Comparison of ENCODE assay signal across 8 mouse cellular contexts in genomic region chr10:13966830-13967450, GRCm38 (mm10). TPM values are rescaled to one million over a fixed set of nuclear protein-coding genes. Genes with fewer than 3 reads are reported as not detected.
DNase-seq lines count a peak whose midpoint lies in the region; ATAC-seq and TF ChIP-seq lines count a peak whose summit lies in the region.

No protein-coding gene starts in this region.

- peak overlapping the region; percentile 98 for H3K27ac ChIP-seq in bone marrow, adult 2 months (ENCODE audit: control insufficient read depth, insufficient read depth, low read depth, low read length, poor library complexity)
- H3K27ac ChIP-seq in forebrain, embryonic 13.5 days, result peak overlapping the region; percentile 97
- peak overlapping the region; percentile 90 for H3K27ac ChIP-seq in liver, postnatal 0 days (ENCODE audit: low read depth)

- peak overlapping the region; percentile 100 for H3K4me2 ChIP-seq in forebrain, embryonic 13.5 days
- H3K4me2 ChIP-seq in liver, postnatal 0 days (ENCODE audit: low read depth, low read length), result peak overlapping the region; percentile 92

- no peaks in the 10 kb centered on the region for H3K36me3 ChIP-seq in forebrain, embryonic 13.5 days (ENCODE audit: poor library complexity, severe bottlenecking)
- H3K36me3 ChIP-seq in liver, postnatal 0 days (replicated peaks; ENCODE audit: insufficient read depth, low read length), result no peaks in the 10 kb centered on the region

- ATAC-seq in CD4-positive, CD25-positive, alpha-beta regulatory T cell, adult 4 months, result peak; percentile 17
- ATAC-seq in forebrain, embryonic 13.5 days, result peak; percentile 61
- ATAC-seq in liver, postnatal 0 days, result peak; percentile 20

- no peaks in the 10 kb centered on the region; the same call in 1 of the 2 replicates for H3K4me1 ChIP-seq in bone marrow, adult 2 months (ENCODE audit: control insufficient read depth, insufficient read depth, low read length)
- peaks cover 16% of the 10 kb centered on the region for H3K4me1 ChIP-seq in forebrain, embryonic 13.5 days
- H3K4me1 ChIP-seq in liver, postnatal 0 days (ENCODE audit: insufficient read depth), result peaks cover 3% of the 10 kb centered on the region

- H3K9me3 ChIP-seq in forebrain, embryonic 13.5 days (replicated peaks), result no peaks in the 10 kb centered on the region
- no peaks in the 10 kb centered on the region for H3K9me3 ChIP-seq in liver, postnatal 0 days (ENCODE audit: low read length)

- peak overlapping the region; percentile 88 for H3K9ac ChIP-seq in forebrain, embryonic 13.5 days
- H3K9ac ChIP-seq in liver, postnatal 0 days (replicated peaks), result peak overlapping the region; percentile 74

- peak overlapping the region; percentile 70 for H3K4me3 ChIP-seq in bone marrow, adult 2 months (replicated peaks; ENCODE audit: control insufficient read depth, low read depth, low read length)
- peak overlapping the region; percentile 79 for H3K4me3 ChIP-seq in forebrain, embryonic 13.5 days
- peak overlapping the region; percentile 65 for H3K4me3 ChIP-seq in liver, postnatal 0 days (ENCODE audit: low read depth, low read length)

- TF ChIP-seq CTCF in bone marrow, adult 2 months (IDR thresholded peaks at IDR 0.05; ENCODE audit: control insufficient read depth, insufficient read depth, low read length), result no peak
- TF ChIP-seq CTCF in liver, postnatal 0 days (IDR thresholded peaks at IDR 0.05; ENCODE audit: low read depth), result no peak

- DNase-seq in heart, postnatal 10 days, result peak; percentile 82
- DNase-seq in kidney, postnatal 4 days, result peak; percentile 78 to 88
- peak; percentile 72 for DNase-seq in liver, postnatal 0 days
- DNase-seq in ovary, postnatal 36 days (ENCODE audit: low spot score), result peak; percentile 64
- DNase-seq in urinary bladder, adult 18-20 months (ENCODE audit: low spot score in 2 of 2), result peak; percentile 61 to 73

- no peak; the same call in 1 of the 2 replicates for TF ChIP-seq POLR2A in bone marrow, adult 2 months (IDR thresholded peaks at IDR 0.05; ENCODE audit: borderline replicate concordance, control insufficient read depth, low read depth, low read length)

- intact Hi-C loops in heart, postnatal 10 days (cut with DNase I), result loop anchor here (2.0 to 5.0 kb wide), 4 partner anchors 50 to 280 kb away; no protein-coding TSS in a partner anchor

- WGBS in bone marrow, adult 2 months, result under 1% methylated on average over 64 of the region's 66 CpGs
- WGBS in forebrain, embryonic 13.5 days, result 0% methylated on average over 43 of the region's 66 CpGs
- WGBS in liver, postnatal 0 days (ENCODE audit: insufficient replicate concordance), result under 1% methylated on average over 34 of the region's 66 CpGs

- TF ChIP-seq EP300 in liver, postnatal 0 days (IDR thresholded peaks at IDR 0.05; ENCODE audit: low read depth), result no peak

- H3K27me3 ChIP-seq in forebrain, embryonic 13.5 days, result peaks cover 17% of the 10 kb centered on the region
- H3K27me3 ChIP-seq in liver, postnatal 0 days (ENCODE audit: insufficient read depth, low read length), result peaks cover 34% of the 10 kb centered on the region

RNA-seq across cellular contexts. Expression of gene Hivep2, which starts 1.1 kb away (rescaled TPM):
- 10 to 100 TPM; 20.2 to 20.7 TPM for polyA plus RNA-seq in CD4-positive, CD25-positive, alpha-beta regulatory T cell, adult 4 months (2017; shearing (Covaris generic))
- polyA plus RNA-seq in bone marrow, adult 2 months (2011; ENCODE audit: insufficient read depth, insufficient read length, low replicate concordance, missing spikeins), result 3.2 and 6.3 TPM in 2 replicates
- polyA plus RNA-seq in forebrain, embryonic 13.5 days (2015; fragmentation: Nextera tagmentation; extraction: Ambion mirVana), result 5.3 and 7.3 TPM in 2 replicates
- total RNA-seq in heart, postnatal 10 days (2021), result 10 to 100 TPM; 25.7 to 28.4 TPM
- polyA plus RNA-seq in liver, postnatal 0 days (2015; fragmentation: Nextera tagmentation; extraction: Ambion mirVana), result 0.62 and 0.82 TPM in 2 replicates

Comparison
In these comparisons a context has a peak if more than half of its experiments do, and no peak if none do; other contexts are left out.
1. Peak in every context shown above with its lines: DNase-seq, ATAC-seq, H3K4me3 ChIP-seq and H3K27ac ChIP-seq.